Mouse (Mus musculus) CH12.LX (cell line): ENCODE measurements around the gene Cenpm. TPM values are rescaled to one million over a fixed set of nuclear protein-coding genes. Genes with fewer than 3 reads are reported as not detected.

Experiments used
- DNase-seq: peaks from one replicate; pipeline ENCODE4 v3.0.0-alpha.2; 2013; ENCODE audit errors: extremely low read depth
- H3K27ac ChIP-seq: 2 replicates; pipeline ENCODE4 v1.5.1; 2012; ENCODE audit warnings: low read depth, mild to moderate bottlenecking, control low read depth, moderate library complexity; ENCODE audit not compliant: insufficient read depth
- H3K27me3 ChIP-seq: replicated peaks from 2 replicates; pipeline ENCODE3; 2012; ENCODE audit warnings: inconsistent platforms
- H3K36me3 ChIP-seq, 2 experiments: replicated peaks in 1 of 2; 2 replicates each; pipeline versions ENCODE3 to v1.6.1; 2012; ENCODE audit warnings: inconsistent platforms in 1 of 2, low read length in 1 of 2, mild to moderate bottlenecking in 1 of 2, mixed read lengths in 1 of 2, moderate library complexity in 1 of 2; ENCODE audit not compliant: control insufficient read depth in 1 of 2, insufficient read depth in 1 of 2
- H3K4me1 ChIP-seq, 2 experiments: 2 replicates each; pipeline ENCODE4 v1.6.1; 2012; ENCODE audit warnings: inconsistent platforms in 1 of 2, moderate library complexity in 1 of 2; ENCODE audit not compliant: insufficient read depth in 2 of 2, control insufficient read depth in 1 of 2
- H3K4me2 ChIP-seq: 2 replicates; pipeline ENCODE4 v1.6.1; 2012; ENCODE audit warnings: low read depth, mild to moderate bottlenecking, control low read depth; ENCODE audit not compliant: poor library complexity, insufficient read depth, severe bottlenecking
- H3K4me3 ChIP-seq, 3 experiments: fragments of 150-350 bp in 1 of 3; sonication (generic) in 1 of 3; replicated peaks in 1 of 3; 2 replicates each; pipeline versions ENCODE3 to v1.5.1; 2011 to 2012; ENCODE audit warnings: low read depth in 2 of 3, low read length in 2 of 3, mild to moderate bottlenecking in 2 of 3, moderate library complexity in 2 of 3, control low read depth in 1 of 3, improper control_type of control experiment in 1 of 3, inconsistent platforms in 1 of 3, mixed read lengths in 1 of 3; ENCODE audit not compliant: poor library complexity in 1 of 3
- H3K79me2 ChIP-seq: replicated peaks from 2 replicates; pipeline ENCODE4 v1.6.1; 2012; ENCODE audit warnings: mild to moderate bottlenecking, moderate library complexity; ENCODE audit not compliant: control insufficient read depth, poor library complexity, insufficient read depth, severe bottlenecking; ENCODE audit errors: extremely low read depth
- H3K9ac ChIP-seq: 2 replicates; pipeline ENCODE4 v1.6.1; 2012; ENCODE audit warnings: low read depth, mild to moderate bottlenecking, control low read depth, moderate library complexity; ENCODE audit not compliant: insufficient read depth
- H3K9me3 ChIP-seq: replicated peaks from 2 replicates; pipeline ENCODE3; 2012; ENCODE audit warnings: low read length, inconsistent platforms, mixed read lengths
- BHLHE40 ChIP-seq: IDR thresholded peaks from 2 replicates; pipeline ENCODE4 v1.6.1; 2011; ENCODE audit warnings: mild to moderate bottlenecking, low read depth, low read length, improper control_type of control experiment
- CHD1 ChIP-seq: IDR thresholded peaks from 2 replicates; pipeline ENCODE4 v1.6.1; 2012; ENCODE audit warnings: low read depth, low read length, improper control_type of control experiment, inconsistent platforms
- CHD2 ChIP-seq: IDR thresholded peaks from 2 replicates; pipeline ENCODE4 v1.6.1; 2011; ENCODE audit warnings: low read length, improper control_type of control experiment
- CTCF ChIP-seq, 2 experiments: IDR thresholded peaks in 1 of 2; conservative IDR thresholded peaks in 1 of 2; 2 replicates each; pipeline ENCODE4 v1.5.1; 2011 to 2012; ENCODE audit warnings: low read depth in 2 of 2, low read length in 2 of 2, improper control_type of control experiment in 1 of 2, inconsistent platforms in 1 of 2, mild to moderate bottlenecking in 1 of 2, moderate library complexity in 1 of 2
- E2F4 ChIP-seq: IDR thresholded peaks from 2 replicates; pipeline ENCODE4 v1.6.1; 2011; ENCODE audit warnings: low read depth, low read length, improper control_type of control experiment; ENCODE audit not compliant: insufficient replicate concordance
- ELF1 ChIP-seq: IDR thresholded peaks from 2 replicates; pipeline ENCODE4 v1.6.1; 2014; ENCODE audit warnings: low read depth, mild to moderate bottlenecking, inconsistent platforms, low read length, improper control_type of control experiment
- EP300 ChIP-seq: IDR thresholded peaks from 2 replicates; pipeline ENCODE4 v1.6.1; 2011; ENCODE audit warnings: low read length, improper control_type of control experiment
- ETS1 ChIP-seq: conservative IDR thresholded peaks from 2 replicates; pipeline ENCODE4 v1.6.1; 2012; ENCODE audit warnings: low read depth, mild to moderate bottlenecking, inconsistent platforms, low read length, improper control_type of control experiment, moderate library complexity
- GABPA ChIP-seq: IDR thresholded peaks from 2 replicates; pipeline ENCODE4 v1.6.1; 2012; ENCODE audit warnings: low read depth, low read length, improper control_type of control experiment, inconsistent platforms; ENCODE audit not compliant: insufficient replicate concordance
- HCFC1 ChIP-seq: IDR thresholded peaks from 2 replicates; pipeline ENCODE4 v1.6.1; 2012; ENCODE audit warnings: low read depth, mild to moderate bottlenecking, inconsistent platforms, low read length, improper control_type of control experiment
- IRF4 ChIP-seq: IDR thresholded peaks from 2 replicates; pipeline ENCODE4 v1.6.1; 2014; ENCODE audit warnings: low read depth, mild to moderate bottlenecking, inconsistent platforms, low read length, improper control_type of control experiment
- JUN ChIP-seq: IDR thresholded peaks from 2 replicates; pipeline ENCODE4 v1.6.1; 2011; ENCODE audit warnings: low read depth, mild to moderate bottlenecking, low read length, improper control_type of control experiment, moderate library complexity; ENCODE audit not compliant: insufficient read depth
- JUND ChIP-seq: conservative IDR thresholded peaks from 2 replicates; pipeline ENCODE4 v1.6.1; 2011; ENCODE audit warnings: low read depth, low read length, improper control_type of control experiment
- KAT2A ChIP-seq: IDR thresholded peaks from 2 replicates; pipeline ENCODE4 v1.6.1; 2012; ENCODE audit warnings: low read length, improper control_type of control experiment, inconsistent platforms; ENCODE audit not compliant: insufficient replicate concordance
- MAFK ChIP-seq: IDR thresholded peaks from 2 replicates; pipeline ENCODE4 v1.6.1; 2011; ENCODE audit warnings: low read length, improper control_type of control experiment; ENCODE audit not compliant: insufficient replicate concordance
- MAX ChIP-seq: IDR thresholded peaks from 2 replicates; pipeline ENCODE4 v1.6.1; 2011; ENCODE audit warnings: low read length, improper control_type of control experiment
- MAZ ChIP-seq: IDR thresholded peaks from 2 replicates; pipeline ENCODE4 v1.6.1; 2012; ENCODE audit warnings: low read depth, mild to moderate bottlenecking, inconsistent platforms, low read length, improper control_type of control experiment, moderate library complexity
- MEF2A ChIP-seq: IDR thresholded peaks from 2 replicates; pipeline ENCODE4 v1.6.1; 2014; ENCODE audit warnings: low read depth, mild to moderate bottlenecking, inconsistent platforms, low read length, improper control_type of control experiment, borderline replicate concordance
- MXI1 ChIP-seq: IDR thresholded peaks from 2 replicates; pipeline ENCODE4 v1.6.1; 2011; ENCODE audit warnings: mild to moderate bottlenecking, low read depth, low read length, improper control_type of control experiment
- MYC ChIP-seq: IDR thresholded peaks from 2 replicates; pipeline ENCODE4 v1.6.1; 2011; ENCODE audit warnings: low read depth, mild to moderate bottlenecking, improper control_type of control experiment, low read length
- NELFE ChIP-seq: IDR thresholded peaks from 2 replicates; pipeline ENCODE4 v1.6.1; 2011; ENCODE audit warnings: low read depth, low read length, improper control_type of control experiment
- NRF1 ChIP-seq: IDR thresholded peaks from 2 replicates; pipeline ENCODE4 v1.6.1; 2014; ENCODE audit warnings: low read depth, mild to moderate bottlenecking, inconsistent platforms, low read length, improper control_type of control experiment, moderate library complexity
- PAX5 ChIP-seq: IDR thresholded peaks from 2 replicates; pipeline ENCODE4 v1.6.1; 2012; ENCODE audit warnings: low read length, inconsistent platforms, mixed read lengths
- POLR2A ChIP-seq: IDR thresholded peaks from 2 replicates; pipeline ENCODE4 v1.6.1; 2011; ENCODE audit warnings: low read depth, mild to moderate bottlenecking, improper control_type of control experiment, low read length
- POLR2AphosphoS2 ChIP-seq: IDR thresholded peaks from 2 replicates; pipeline ENCODE4 v1.6.1; 2011; ENCODE audit warnings: low read depth, low read length, improper control_type of control experiment
- RAD21 ChIP-seq: IDR thresholded peaks from 2 replicates; pipeline ENCODE4 v1.6.1; 2011; ENCODE audit warnings: low read depth, mild to moderate bottlenecking, low read length, improper control_type of control experiment, moderate library complexity
- RCOR1 ChIP-seq: conservative IDR thresholded peaks from 2 replicates; pipeline ENCODE4 v1.6.1; 2012; ENCODE audit warnings: low read depth, mild to moderate bottlenecking, inconsistent platforms, low read length, improper control_type of control experiment
- SIN3A ChIP-seq: IDR thresholded peaks from 2 replicates; pipeline ENCODE4 v1.6.1; 2012; ENCODE audit warnings: low read length, improper control_type of control experiment, inconsistent platforms
- SMC3 ChIP-seq: IDR thresholded peaks from 2 replicates; pipeline ENCODE4 v1.6.1; 2011; ENCODE audit warnings: low read depth, low read length, improper control_type of control experiment
- TBP ChIP-seq: conservative IDR thresholded peaks from 2 replicates; pipeline ENCODE4 v1.6.1; 2011; ENCODE audit warnings: low read depth, low read length, improper control_type of control experiment
- TCF12 ChIP-seq: IDR thresholded peaks from 2 replicates; pipeline ENCODE4 v1.6.1; 2014; ENCODE audit warnings: low read depth, mild to moderate bottlenecking, inconsistent platforms, low read length, improper control_type of control experiment
- UBTF ChIP-seq: IDR thresholded peaks from 2 replicates; pipeline ENCODE4 v1.6.1; 2012; ENCODE audit warnings: low read depth, mild to moderate bottlenecking, inconsistent platforms, low read length, improper control_type of control experiment, moderate library complexity
- USF1 ChIP-seq: IDR thresholded peaks from 2 replicates; pipeline ENCODE4 v1.6.1; 2014; ENCODE audit warnings: low read depth, mild to moderate bottlenecking, inconsistent platforms, low read length, improper control_type of control experiment
- ZKSCAN1 ChIP-seq: IDR thresholded peaks from 2 replicates; pipeline ENCODE4 v1.6.1; 2012; ENCODE audit warnings: low read depth, inconsistent platforms, low read length, improper control_type of control experiment, borderline replicate concordance
- ZMIZ1 ChIP-seq: IDR thresholded peaks from 2 replicates; pipeline ENCODE4 v1.6.1; 2012; ENCODE audit warnings: low read depth, mild to moderate bottlenecking, inconsistent platforms, low read length, improper control_type of control experiment
- ZNF384 ChIP-seq: IDR thresholded peaks from 2 replicates; pipeline ENCODE4 v1.6.1; 2012; ENCODE audit warnings: low read depth, low read length, improper control_type of control experiment, inconsistent platforms
- dilution Hi-C: fragments of 300-500 bp; cut with MboI; formaldehyde crosslinking; loops from 2 replicates; pipeline ENCODE4 v1.14.3; 2020; ENCODE audit warnings: low sequenced_read_pairs; ENCODE audit not compliant: extremely low pct_unique_long_range_greater_than_20kb, extremely low pct_ligation_motif_present
- in situ Hi-C: fragments of 300-500 bp; cut with MboI; formaldehyde crosslinking; loops from 3 replicates; pipeline ENCODE4 v1.14.3; 2019; ENCODE audit warnings: low sequenced_read_pairs, low pct_ligation_motif_present, low pct_unique_long_range_greater_than_20kb, mixed read lengths
- polyA plus RNA-seq: library from polyadenylated mRNA; unstranded; fragments of >175 nt; gene quantifications from 2 replicates; pipeline ENCODE4 v1.2.1, GENCODE M21; 2012; ENCODE audit warnings: low read depth; ENCODE audit not compliant: insufficient read length
- total RNA-seq, 2 experiments: library from RNA; depleted of rRNA; stranded (reverse); fragments of 300-350 nt in 1 of 2; fragments of >200 nt in 1 of 2; gene quantifications; 2 replicates each; pipeline ENCODE4 v1.2.3; 2012 to 2014

The Cenpm gene
- total RNA-seq (2012; rRNA removed) (31.5 and 34.2 TPM in 2 replicates), total RNA-seq (2014; rRNA removed) (17.1 and 22.8 TPM in 2 replicates), polyA plus RNA-seq (39.6 and 44.0 TPM in 2 replicates)

DNA sequence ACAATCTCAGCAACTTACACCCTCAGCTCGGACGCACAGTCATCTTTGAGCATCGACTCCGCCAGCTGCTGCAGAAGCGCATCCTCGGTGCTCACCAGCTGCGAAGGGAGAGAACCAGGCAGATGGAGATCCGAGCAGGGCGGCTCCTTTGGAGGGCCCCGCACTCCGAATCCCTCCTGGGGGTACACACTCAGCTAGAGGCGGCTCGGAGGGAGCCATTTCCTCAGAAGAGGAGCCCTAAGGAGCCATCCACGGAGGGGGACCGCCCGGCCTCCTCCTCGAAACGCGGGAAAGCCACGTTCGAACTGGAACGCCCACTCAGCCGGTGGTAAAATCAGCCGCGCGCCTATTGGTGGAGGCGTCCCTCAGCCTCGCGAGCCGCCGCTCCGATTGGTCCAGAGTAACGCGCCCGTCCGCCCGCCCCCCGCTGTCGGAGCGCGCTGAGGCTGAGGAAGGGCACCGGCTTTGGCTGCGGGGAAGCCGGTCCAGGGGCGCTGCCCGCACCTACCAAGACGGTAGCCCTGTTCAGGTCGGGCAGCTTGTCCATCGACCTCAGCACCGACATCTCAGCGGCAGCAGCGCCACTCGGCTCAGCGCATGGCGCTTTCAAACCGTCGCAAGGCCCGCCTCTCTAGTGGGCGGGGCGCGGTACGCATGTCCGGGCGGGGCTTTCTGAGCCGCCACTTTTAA is at the start of gene Cenpm:
Cenpm (minus strand) TSS at position 634 of the 690 bp plus-strand sequence.
- peak; percentile 40 for TF ChIP-seq HCFC1
- no peak for TF ChIP-seq CHD1
- no peak for TF ChIP-seq MAZ
- peak; percentile 65 for TF ChIP-seq POLR2A
- no peak for TF ChIP-seq RCOR1
- 0 out of 2 replicates have a peak, but pooled peaks have one; percentile 65 for TF ChIP-seq E2F4
- no peak for TF ChIP-seq EP300
- no peak for TF ChIP-seq JUND
- TF ChIP-seq BHLHE40, result no peak
- TF ChIP-seq GABPA, result no peak
- peak; percentile 78 for TF ChIP-seq NRF1
- peak; percentile 72 for TF ChIP-seq MAX
- TF ChIP-seq CTCF (conservative IDR thresholded peaks at IDR 0.05 in 1 of 2, IDR thresholded peaks at IDR 0.05 in 1 of 2; ENCODE audit: low read depth in 2 of 2, low read length in 2 of 2), result no peak
- 0 out of 2 replicates have a peak, but pooled peaks have one; percentile 17 for TF ChIP-seq IRF4
- TF ChIP-seq USF1, result no peak
- TF ChIP-seq SIN3A, result peak; percentile 88
- peak; percentile 41; the same call in 1 of the 2 replicates for TF ChIP-seq ELF1
- TF ChIP-seq MEF2A, result no peak
- peak; percentile 71; the same call in 1 of the 2 replicates for TF ChIP-seq ZMIZ1
- TF ChIP-seq JUN, result no peak
- TF ChIP-seq CHD2, result peak; percentile 70
- TF ChIP-seq TBP, result no peak
- TF ChIP-seq POLR2AphosphoS2, result no peak
- no peak for TF ChIP-seq ETS1
- peak; percentile 61; the same call in 1 of the 2 replicates for TF ChIP-seq NELFE
- TF ChIP-seq ZNF384, result no peak
- TF ChIP-seq MYC, result peak; percentile 59; the same call in 1 of the 2 replicates
- TF ChIP-seq MXI1, result peak; percentile 80; the same call in 1 of the 2 replicates
- TF ChIP-seq KAT2A, result no peak
- TF ChIP-seq MAFK, result no peak
- TF ChIP-seq ZKSCAN1, result no peak
- TF ChIP-seq UBTF, result no peak
- TF ChIP-seq TCF12, result peak; percentile 32; the same call in 1 of the 2 replicates
- no peak for TF ChIP-seq RAD21
- no peak for TF ChIP-seq PAX5
- TF ChIP-seq SMC3, result no peak
- TF ChIP-seq, all 38 proteins: peak for 14
- peak; percentile 91 for DNase-seq
- peaks cover 4% of the 10 kb centered on the region; the same call in 1 of the 2 replicates for H3K79me2 ChIP-seq
- H3K9ac ChIP-seq, result peak within 1 kb of the TSS; percentile 72
- in situ Hi-C loops, result loop anchor here (10.0 kb wide), 1 partner anchor 179 kb away; the partner anchor contains the start of gene Mei1
- peaks cover 0 to 13% of the 10 kb centered on the region in 2 experiments; a peak in 3 of 4 replicates for H3K4me1 ChIP-seq
- no peaks in the 10 kb centered on the region for H3K27me3 ChIP-seq
- H3K9me3 ChIP-seq, result no peaks in the 10 kb centered on the region
- dilution Hi-C loops, result no loop called here
- peak within 1 kb of the TSS; percentile 70 to 94 (median 79) for H3K4me3 ChIP-seq
- peak within 1 kb of the TSS; percentile 87 for H3K27ac ChIP-seq
- H3K36me3 ChIP-seq, result peaks cover 7 to 21% of the 10 kb centered on the region in 2 experiments
- peak within 1 kb of the TSS; percentile 82 for H3K4me2 ChIP-seq
